Mouse (Mus musculus): ENCODE results near the gene Lrwd1.
"Not testable (repeated sequence)": the region's sequence is repeated elsewhere in the genome, so short reads cannot be mapped to it uniquely, and the experiment has no call there.

Gene Lrwd1

GRCm38 (mm10) chr5:136147704-136148103 lies 11.8 kb upstream of the Lrwd1 start:
- no peak for DNase-seq (ENCODE audit: low spot score in 2 of 2)

- DNase-seq (ENCODE audit: low spot score in 2 of 2): no peak
Observed at GRCm38 (mm10) chr5:136146936-136147335, 11.1 kb upstream of the Lrwd1 start.

- DNase-seq (ENCODE audit: low spot score in 2 of 2): no peak
Observed at GRCm38 (mm10) chr5:136144606-136145430, 8.9 kb upstream of the Lrwd1 start.

- DNase-seq (ENCODE audit: low spot score in 2 of 2): no peak
Observed at GRCm38 (mm10) chr5:136143161-136143755, 7.4 kb upstream of the Lrwd1 start.

GRCm38 (mm10) chr5:136142746-136143145 lies 6.9 kb upstream of the Lrwd1 start:
- DNase-seq (ENCODE audit: low spot score in 2 of 2): no peak

GRCm38 (mm10) chr5:136140057-136140482 lies 4.2 kb upstream of the Lrwd1 start:
- DNase-seq (ENCODE audit: low spot score in 2 of 2): no peak

GRCm38 (mm10) chr5:136139393-136139792 lies 3.5 kb upstream of the Lrwd1 start:
- no peak for DNase-seq (ENCODE audit: low spot score in 2 of 2)

GRCm38 (mm10) chr5:136137658-136138274 lies 1.9 kb upstream of the Lrwd1 start:
- DNase-seq (ENCODE audit: low spot score in 2 of 2): no peak

- DNase-seq (ENCODE audit: low spot score in 2 of 2): no peak
Observed at GRCm38 (mm10) chr5:136136292-136136990, 567 bp upstream of the Lrwd1 start.

GRCm38 (mm10) chr5:136122165-136122564 lies 13.7 kb downstream of the Lrwd1 start:
- DNase-seq (ENCODE audit: low spot score in 2 of 2): no peak

- DNase-seq (ENCODE audit: low spot score in 2 of 2): no peak
Observed at GRCm38 (mm10) chr5:136116784-136117112, 19.1 kb downstream of the Lrwd1 start.

- DNase-seq (ENCODE audit: low spot score in 2 of 2): peak; percentile 95 to 96
Observed at GRCm38 (mm10) chr5:136115891-136116783, 19.7 kb downstream of the Lrwd1 start, which contains the start of gene Polr2j. Gene Polr2j (plus strand): TSS chr5:136116631.

GRCm38 (mm10) chr5:136113546-136113945 lies 22.3 kb downstream of the Lrwd1 start:
- DNase-seq (ENCODE audit: low spot score in 2 of 2): not testable (repeated sequence)

- DNase-seq (ENCODE audit: low spot score in 2 of 2): no peak
Observed at GRCm38 (mm10) chr5:136109042-136109441, 26.8 kb downstream of the Lrwd1 start.

GRCm38 (mm10) chr5:136108486-136108885 lies 27.4 kb downstream of the Lrwd1 start:
- DNase-seq (ENCODE audit: low spot score in 2 of 2): no peak

- no peak for DNase-seq (ENCODE audit: low spot score in 2 of 2)
Observed at GRCm38 (mm10) chr5:136104511-136104910, 31.4 kb downstream of the Lrwd1 start.

- DNase-seq (ENCODE audit: low spot score in 2 of 2): peak; percentile 59 to 62
Observed at GRCm38 (mm10) chr5:136102099-136102820, 33.6 kb downstream of the Lrwd1 start.

- no peak for DNase-seq (ENCODE audit: low spot score in 2 of 2)
Observed at GRCm38 (mm10) chr5:136098536-136098935, 37.3 kb downstream of the Lrwd1 start.

- no peak for DNase-seq (ENCODE audit: low spot score in 2 of 2)
Observed at GRCm38 (mm10) chr5:136095089-136095488, 40.8 kb downstream of the Lrwd1 start.

GRCm38 (mm10) chr5:136094249-136095010 lies 41.4 kb downstream of the Lrwd1 start:
- peak; percentile 28 to 33 for DNase-seq (ENCODE audit: low spot score in 2 of 2)
